Mouse (Mus musculus): ENCODE measurements around the gene Tmed2.
"Not testable (repeated sequence)": the region's sequence is repeated elsewhere in the genome, so short reads cannot be mapped to it uniquely, and the experiment has no call there.

The Tmed2 gene

GRCm38 (mm10) chr5:124575467-124575866 lies 35.0 kb downstream of the Tmed2 start:
- in situ Hi-C loops (cut with MseI, MboI): no loop called here

- in situ Hi-C loops (cut with MseI, MboI): no loop called here
These were observed 38.3 kb downstream of the Tmed2 start, which contains the start of the genes Eif2b1 and Gtf2h3 for GRCm38 (mm10) chr5:124578633-124579317. TSS of gene Eif2b1 (minus strand) at chr5:124579131. TSS of gene Gtf2h3 (plus strand) at chr5:124579140.

DNA sequence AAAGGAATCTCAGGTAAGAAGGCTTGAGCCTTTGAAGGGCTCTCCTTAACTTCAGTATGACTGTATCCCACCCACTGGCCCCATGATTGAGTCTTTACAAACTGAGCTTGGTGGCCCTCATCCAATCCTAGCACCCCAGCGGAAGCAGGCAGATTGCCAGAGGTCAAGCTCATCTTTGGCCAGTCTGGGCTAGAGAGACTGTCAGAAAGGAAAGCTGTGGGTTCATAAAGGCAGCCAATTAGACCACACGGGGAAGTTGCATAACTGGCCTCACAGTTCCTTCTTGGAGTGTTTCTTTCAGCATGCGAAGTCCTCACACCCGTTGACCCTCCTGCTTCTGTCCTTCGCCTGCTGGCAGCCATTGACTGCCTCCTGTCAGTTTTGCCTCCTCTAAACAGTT lies 42.0 kb downstream of the Tmed2 start:
- in situ Hi-C loops (cut with MseI, MboI): no loop called here

DNA sequence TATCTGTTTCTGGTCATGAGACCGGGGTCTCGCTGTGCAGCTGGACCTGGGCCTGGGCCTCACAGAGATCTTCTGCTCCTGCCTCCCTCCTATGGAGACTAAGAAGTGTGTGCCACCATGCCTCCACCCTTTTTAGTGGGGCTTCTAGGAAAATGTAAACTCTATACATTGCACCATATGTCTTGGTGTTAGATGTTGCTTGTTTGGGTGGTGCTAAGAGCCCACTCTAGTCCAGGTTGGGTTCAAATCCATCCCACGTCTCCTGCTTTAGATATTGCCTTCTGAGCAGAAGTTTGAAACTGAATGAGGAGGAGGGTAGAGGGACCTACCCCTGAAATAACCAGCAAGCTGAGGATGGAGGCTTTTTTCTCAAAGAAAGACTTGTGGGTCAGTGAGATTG lies 52.3 kb downstream of the Tmed2 start:
- in situ Hi-C loops (cut with MseI, MboI): no loop called here

- in situ Hi-C loops (cut with MseI, MboI): no loop called here
These were observed 58.0 kb downstream of the Tmed2 start for GRCm38 (mm10) chr5:124598224-124599174.

DNA sequence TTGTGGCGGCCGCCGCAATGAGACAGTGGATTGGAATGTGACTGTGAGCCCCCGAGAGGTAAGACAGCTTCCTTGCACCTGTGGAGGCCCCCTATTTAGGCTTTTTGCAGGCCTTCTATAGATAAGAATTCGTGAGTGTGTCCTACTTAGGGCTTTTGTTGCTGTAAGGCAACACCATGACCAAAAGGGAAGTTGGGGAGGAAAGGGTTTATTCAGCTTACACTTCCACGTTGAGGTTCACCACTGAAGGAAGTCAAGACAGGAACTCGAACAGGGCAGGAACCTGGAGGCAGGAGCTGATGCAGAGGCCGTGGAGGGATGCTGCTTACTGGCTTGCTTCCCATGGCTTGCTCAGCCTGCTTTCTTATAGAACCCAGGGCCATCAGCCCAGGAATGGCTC lies 59.2 kb downstream of the Tmed2 start:
- in situ Hi-C loops (cut with MseI, MboI): not testable (repeated sequence)
